Mouse (Mus musculus): ENCODE measurements around the gene Rpia. TPM values are rescaled to one million over a fixed set of nuclear protein-coding genes. Genes with fewer than 3 reads are reported as not detected.

Rpia gene
- total RNA-seq, 2 experiments from 2014 or later = 11.9 to 13.2 TPM

DNA sequence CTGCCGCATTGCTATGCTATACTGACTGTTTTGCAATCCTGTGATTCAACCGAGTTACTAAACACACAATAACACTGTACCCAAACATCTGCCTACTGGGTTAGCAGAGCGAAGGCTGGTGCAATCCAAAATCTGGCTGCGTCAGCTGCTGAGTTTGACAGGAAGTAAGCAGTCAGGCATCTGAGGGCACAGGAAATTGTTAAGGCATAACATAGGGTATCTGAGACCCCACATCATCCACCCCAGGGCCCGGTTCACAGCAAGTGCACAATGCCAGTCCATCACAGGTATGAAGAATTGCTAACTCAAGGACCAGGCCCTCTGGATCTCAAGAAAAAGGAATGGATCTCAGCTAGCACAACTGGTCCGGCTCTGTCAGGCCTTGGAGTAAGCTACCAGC is 29.4 kb downstream of the Rpia start:
- no peak for DNase-seq (ENCODE audit: low spot score in 2 of 2)
- intact Hi-C loops (cut with DNase I) = no loop called here

DNA sequence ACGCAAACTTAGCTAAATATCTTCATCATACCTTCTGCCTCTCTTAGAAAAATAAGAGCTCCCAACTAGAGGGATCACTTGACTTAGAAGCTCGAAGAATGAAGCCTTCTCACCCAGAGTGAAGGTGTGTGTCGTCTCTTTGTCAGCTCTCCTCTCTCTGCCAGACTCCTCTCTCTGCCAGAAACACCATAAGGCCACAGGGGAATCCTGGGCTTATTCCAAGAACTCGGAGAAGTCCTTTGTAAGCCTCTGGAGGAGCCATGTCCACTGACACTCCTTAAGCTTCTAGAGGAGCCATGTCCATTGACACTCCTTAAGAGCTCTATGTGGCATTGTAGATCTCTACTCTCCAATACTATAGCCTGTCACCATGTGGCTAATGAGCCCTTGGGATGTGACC is 31.1 kb downstream of the Rpia start:
- no peak for DNase-seq (ENCODE audit: low spot score in 2 of 2)
- intact Hi-C loops (cut with DNase I) = no loop called here

DNA sequence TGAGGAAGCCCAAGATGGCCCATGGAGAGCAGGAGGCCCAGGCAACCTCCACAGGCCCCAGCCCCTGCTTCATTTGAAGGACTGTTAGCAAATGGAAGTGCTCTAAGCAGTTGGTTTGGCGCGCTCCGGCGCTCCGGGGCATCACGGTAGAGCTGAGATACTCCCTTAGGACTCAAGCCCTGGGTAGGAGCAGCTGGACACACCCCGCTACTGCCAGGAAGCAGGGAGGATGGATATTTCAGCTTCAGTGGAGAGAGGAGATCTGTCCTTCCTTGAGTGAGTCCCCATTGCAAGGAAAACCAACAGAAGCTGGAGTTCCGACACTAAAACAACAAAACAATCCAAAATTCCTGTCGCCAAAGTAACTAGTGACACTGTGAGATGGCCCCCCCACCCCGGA is 37.2 kb downstream of the Rpia start:
- DNase-seq (ENCODE audit: low spot score in 2 of 2) = no peak
- intact Hi-C loops (cut with DNase I) = loop anchor here (5.0 kb wide), 1 partner anchor 43 kb away; no protein-coding TSS in a partner anchor

DNA sequence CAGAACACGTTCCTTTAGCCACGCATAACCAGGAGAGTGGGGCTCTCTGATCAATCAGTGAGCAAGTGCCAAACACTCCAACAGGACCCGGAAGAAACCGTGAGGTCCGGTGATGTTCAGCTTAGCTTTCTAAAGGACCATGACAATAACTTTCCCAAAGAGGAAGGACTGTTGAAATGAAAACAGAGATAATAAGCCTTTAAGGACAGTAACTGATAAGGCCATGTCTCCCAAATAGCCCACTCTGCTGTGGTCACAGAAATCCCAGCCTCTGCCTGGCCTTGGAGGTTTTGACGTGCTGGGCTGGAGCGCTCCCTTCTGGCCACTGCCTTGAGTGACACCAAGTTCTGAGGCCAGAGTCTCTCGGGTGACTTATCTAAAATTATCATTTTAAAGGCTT is 39.7 kb downstream of the Rpia start:
- intact Hi-C loops (cut with DNase I) = loop anchor here (5.0 kb wide), 1 partner anchor 40 kb away; no protein-coding TSS in a partner anchor
- DNase-seq (ENCODE audit: low spot score in 2 of 2) = no peak

DNA sequence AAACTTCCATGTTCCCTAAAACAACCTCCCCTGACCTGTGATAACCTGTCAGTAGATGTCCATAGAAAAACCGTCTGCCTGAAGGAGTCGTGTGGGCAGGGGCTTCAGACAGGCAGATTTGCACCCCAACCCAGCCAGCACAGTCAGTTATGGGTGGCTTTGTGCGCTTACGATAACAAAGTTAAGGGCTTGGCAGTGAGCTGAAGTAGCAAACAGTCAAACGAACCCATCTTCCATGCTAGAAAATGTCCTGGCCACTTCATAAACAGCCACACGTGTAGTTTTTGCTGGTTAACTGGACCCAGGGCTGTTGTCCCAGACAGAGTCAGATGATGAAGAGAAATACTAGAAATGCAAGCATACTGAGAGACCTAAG is 40.1 kb downstream of the Rpia start:
- intact Hi-C loops (cut with DNase I) = loop anchor here (5.0 kb wide), 1 partner anchor 40 kb away; no protein-coding TSS in a partner anchor
- no peak for DNase-seq (ENCODE audit: low spot score in 2 of 2)

DNA sequence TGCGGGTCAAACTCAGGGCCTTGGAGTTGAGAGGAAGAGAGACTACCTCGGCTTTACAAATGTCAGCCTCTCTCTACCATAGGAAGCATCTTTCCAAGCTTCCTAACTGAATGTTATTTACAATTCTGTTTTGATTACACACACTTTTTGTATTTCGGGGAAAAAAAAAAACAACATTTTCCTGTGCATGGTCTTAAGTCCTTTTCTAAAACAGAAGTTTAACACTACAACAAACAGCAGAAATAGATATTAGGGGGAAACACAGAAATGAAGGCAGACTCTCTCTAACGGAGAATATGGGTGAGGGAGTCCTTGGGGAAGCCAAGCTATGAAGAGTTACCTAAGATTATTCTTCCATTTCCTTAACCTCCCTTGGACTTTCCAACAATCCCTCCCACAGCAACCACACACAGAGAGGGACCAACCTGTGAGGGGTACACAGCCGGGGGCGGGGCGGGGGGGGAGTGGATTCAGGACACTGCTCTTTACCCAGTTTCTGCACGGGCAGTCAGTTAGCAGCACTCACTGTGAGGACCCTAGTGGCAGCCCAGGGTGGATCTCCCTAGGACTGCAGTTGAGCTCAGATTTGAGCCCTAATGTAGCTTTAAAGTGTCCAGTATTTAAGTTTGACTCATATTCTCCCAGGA is 40.7 kb downstream of the Rpia start:
- DNase-seq (ENCODE audit: low spot score in 2 of 2) = no peak
- intact Hi-C loops (cut with DNase I) = loop anchor here (5.0 kb wide), 1 partner anchor 39 kb away; no protein-coding TSS in a partner anchor

DNA sequence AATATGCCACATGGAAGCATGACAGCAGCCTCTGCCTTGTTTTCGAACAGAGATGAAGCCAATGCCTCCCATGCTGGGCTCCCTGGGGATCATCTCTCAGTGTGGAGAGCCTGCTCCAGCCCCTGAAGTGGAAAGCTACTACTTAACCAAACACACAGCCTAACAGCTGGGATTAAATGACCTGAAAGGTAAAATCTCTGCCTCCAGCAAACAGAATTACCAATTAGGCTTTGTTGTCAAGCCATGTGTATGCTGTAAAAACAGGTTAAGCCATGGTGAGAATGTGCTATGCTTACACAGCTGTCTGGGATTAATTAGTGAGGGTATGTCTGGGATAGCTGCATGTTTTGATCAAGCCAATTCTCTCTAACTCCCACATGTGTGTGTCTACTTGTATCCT is 42.3 kb downstream of the Rpia start:
- no peak for DNase-seq (ENCODE audit: low spot score in 2 of 2)
- intact Hi-C loops (cut with DNase I) = loop anchor here (5.0 kb wide), 1 partner anchor 37 kb away; no protein-coding TSS in a partner anchor

DNA sequence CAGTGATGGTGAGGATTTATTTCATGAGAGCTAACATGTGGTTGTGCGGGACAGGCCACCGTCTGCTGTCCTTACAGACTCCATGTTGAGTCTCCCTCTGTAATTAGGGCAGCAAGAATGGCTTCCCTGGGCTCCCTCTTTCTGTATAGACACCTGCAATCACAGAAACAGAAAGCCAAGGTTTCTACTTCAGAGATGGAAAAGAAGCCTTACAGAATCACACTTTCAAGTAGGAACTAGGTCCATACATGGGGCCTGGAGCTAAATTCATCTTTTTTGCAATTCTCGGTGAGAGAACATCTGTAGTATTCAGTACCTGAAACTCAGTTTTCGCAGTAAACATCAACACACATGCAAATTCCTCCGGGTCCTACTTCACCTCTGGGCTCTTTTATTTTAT is 44.3 kb downstream of the Rpia start:
- no peak for DNase-seq (ENCODE audit: low spot score in 2 of 2)
- intact Hi-C loops (cut with DNase I) = no loop called here

DNA sequence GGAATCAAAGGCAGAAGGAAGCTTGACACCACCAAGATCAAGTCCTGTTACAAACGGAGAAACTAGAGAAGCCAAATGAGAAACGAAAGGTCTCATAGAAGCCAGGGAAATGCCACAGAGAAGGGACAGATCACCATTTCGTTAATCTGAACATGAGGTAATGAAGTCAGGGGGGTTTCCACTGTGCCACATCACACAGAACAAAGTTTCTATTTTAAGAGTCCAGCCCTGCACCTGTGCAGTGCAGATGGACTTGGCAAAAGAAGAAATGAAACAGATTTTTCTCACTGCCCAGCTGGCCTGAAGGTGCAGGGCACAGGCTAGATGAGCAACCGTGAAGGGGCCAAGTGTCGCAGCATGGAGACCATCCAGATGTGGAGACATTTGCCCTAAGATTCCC is 48.1 kb downstream of the Rpia start:
- DNase-seq (ENCODE audit: low spot score in 2 of 2) = no peak
- intact Hi-C loops (cut with DNase I) = no loop called here

DNA sequence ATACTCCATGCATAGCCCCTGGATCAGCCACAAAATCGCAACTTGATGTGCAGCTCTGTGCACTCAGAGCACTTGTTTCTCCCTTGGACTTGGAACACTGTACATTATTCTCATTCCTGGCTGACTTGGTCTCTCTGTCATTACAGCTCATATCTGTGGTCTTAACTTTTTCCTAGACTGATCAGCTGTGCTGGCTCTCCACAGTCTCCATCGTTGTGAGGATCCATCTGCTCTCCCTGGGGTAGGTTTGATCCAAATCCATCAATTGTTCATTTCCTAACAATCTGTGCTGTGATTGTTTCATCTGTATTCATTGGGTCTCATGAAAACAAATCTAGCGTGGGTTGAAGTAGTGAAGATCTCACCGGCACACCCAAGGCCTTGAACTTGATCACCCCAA is 49.2 kb downstream of the Rpia start:
- intact Hi-C loops (cut with DNase I) = no loop called here
- DNase-seq (ENCODE audit: low spot score in 2 of 2) = no peak

DNA sequence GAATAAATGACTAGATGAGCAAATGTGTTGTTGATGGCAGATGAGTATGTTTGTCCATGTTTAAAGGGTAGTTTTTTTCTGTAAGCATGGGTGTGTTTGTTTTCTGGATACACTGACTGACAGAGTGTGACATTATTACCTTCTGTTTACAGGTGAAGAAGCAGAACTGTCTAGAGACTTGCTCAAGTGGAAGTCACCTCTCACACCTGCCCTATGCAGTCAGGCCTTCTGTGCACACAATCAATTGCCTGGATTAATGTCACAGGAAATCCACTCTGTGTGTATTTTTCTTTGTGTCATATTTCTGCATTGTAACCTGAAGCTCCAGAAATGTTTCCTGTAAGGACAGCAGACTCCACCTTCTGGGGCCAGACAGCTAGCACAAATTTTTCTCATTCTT is 51.5 kb downstream of the Rpia start:
- DNase-seq (ENCODE audit: low spot score in 2 of 2) = no peak
- intact Hi-C loops (cut with DNase I) = no loop called here

DNA sequence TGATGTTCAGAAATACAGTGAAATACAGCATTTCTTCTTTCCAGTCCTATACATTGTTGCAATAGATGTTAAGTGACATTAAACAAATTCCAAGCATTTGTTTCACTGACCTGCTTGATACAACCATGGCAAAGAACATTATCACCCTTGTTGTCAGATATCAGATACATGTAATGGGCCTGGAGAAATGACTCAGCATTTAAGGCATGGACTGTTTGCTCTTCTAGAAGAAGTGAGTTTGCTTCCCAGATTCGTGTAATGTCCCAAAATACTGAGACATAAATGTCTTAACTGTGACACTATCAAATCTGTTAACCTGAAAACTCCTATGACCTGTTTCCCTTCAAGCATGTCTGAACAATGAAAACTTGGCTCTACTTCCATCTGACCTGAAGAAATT is 52.6 kb downstream of the Rpia start:
- intact Hi-C loops (cut with DNase I) = no loop called here

DNA sequence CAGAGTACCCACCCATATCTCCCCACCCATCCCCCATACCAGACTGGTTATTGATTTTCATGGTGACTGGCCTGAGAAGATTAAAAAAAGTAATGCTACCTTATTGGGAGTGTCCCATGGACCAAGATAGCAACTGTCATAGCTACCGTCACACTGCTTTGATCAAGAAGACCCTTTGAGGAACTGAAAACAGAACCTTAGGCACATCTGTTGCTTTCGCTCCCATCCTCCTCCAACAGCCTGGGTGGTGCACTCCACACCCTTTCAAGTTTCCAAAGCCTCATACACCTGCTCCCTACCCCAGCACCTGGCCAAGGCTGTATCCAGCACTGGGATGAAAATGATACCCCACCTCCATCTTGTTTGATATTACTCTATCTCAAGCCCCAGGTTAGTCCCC is 56.5 kb downstream of the Rpia start:
- intact Hi-C loops (cut with DNase I) = no loop called here
- no peak for DNase-seq (ENCODE audit: low spot score in 2 of 2)

More for the DNA sequence above, 52.6 kb downstream of the Rpia start:
- DNase-seq (ENCODE audit: low spot score in 2 of 2) = no peak

DNA sequence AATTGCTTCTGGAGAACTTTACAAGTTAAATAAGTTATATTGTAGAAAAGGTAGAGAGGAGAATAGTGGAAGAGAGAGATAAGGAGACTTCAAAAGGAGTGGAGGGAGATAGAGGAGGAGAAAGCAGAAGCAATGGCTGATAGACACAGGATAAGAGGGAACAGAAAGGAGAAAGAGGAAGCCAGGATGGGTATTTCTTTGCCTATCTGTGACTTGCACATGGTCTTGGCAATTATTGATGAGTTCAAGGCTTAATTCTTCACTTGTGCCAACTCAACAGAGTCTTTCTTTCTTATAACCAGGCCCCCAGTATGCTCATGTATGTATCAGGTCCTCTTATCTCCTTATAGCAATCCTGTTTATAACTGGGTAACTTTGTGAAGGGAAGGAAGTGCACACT is 61.2 kb downstream of the Rpia start:
- intact Hi-C loops (cut with DNase I) = no loop called here
- DNase-seq (ENCODE audit: low spot score in 2 of 2) = no peak

DNA sequence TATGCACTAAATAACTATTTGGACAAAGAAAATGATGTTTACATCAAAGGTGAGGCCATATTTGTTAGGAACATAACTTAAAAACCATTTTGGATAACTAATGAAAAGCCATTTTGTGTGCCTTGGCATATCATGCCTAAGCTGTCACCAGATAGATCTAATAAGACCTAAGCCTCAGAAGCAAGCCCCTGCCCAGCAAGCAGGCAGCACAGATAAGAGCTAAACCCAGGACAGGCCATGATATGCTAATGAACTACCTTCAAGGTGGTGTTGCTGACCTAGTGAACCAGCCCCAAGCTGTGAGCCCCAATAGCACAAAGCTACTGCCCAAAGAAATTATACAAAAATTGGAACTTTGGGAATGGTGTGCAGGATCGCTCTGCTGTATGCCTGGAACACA is 62.9 kb downstream of the Rpia start:
- intact Hi-C loops (cut with DNase I) = no loop called here

DNA sequence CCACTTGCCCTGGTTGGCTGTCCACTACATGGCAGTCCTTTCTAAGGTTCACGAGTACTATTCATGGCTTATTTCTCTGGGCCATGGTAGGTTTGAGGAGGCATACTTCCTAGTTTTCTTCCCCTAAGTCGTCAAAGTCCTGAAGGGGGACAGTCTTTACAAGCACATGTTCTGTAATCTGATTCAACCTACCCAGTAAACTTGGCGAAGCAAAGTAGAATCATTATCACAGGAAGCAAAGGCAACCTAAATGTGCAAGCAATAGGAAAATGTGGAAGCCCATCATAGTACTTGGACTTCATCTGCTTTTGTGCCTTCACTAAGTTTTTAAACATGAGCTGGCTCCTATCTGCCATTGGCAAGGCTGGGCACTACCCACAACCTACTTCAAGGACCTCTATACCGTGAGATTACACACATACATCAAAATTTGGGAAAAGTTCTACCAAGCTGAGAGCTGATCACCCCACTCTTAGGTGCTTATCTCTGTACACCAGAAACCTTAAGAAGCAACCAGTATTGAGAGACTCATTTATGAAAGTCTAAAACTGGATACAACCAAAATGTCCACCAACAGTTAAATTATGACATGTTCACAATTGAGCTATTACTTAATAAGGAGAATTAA is 64.8 kb downstream of the Rpia start:
- no peak for DNase-seq (ENCODE audit: low spot score in 2 of 2)
- intact Hi-C loops (cut with DNase I) = no loop called here

More for the DNA sequence above, 62.9 kb downstream of the Rpia start:
- no peak for DNase-seq (ENCODE audit: low spot score in 2 of 2)

DNA sequence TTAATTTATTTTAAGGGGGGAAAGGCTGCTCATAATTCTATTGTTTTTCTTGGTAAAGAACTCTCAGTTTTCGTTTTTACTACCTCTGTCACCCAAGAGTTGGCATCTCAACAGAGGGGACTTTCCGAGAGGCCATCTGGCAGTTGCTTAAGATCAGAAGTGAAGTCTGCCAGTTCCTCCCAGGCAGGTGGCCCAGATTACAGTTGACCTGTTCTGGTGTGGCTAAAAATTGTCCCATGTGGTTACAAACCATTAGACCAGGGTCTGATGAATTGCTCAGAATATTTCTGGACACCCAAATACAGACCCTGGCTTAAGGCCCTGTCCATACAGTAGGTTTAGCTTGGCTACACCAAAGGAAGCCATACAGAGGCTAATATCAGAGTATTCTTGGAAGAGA is 66.4 kb downstream of the Rpia start:
- DNase-seq (ENCODE audit: low spot score in 2 of 2) = no peak
- intact Hi-C loops (cut with DNase I) = no loop called here

DNA sequence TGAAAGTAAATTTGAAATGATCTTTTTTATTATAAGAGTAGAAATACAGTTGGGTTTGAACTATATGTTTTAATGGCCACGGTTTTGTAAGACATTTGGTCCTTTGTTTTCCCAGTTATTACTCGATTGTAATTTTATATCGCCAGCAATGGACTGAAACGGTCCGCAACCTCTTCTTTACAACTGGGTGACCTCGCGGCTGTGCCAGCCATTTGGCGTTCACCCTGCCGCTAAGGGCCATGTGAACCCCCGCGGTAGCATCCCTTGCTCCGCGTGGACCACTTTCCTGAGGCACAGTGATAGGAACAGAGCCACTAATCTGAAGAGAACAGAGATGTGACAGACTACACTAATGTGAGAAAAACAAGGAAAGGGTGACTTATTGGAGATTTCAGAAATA is 67.3 kb downstream of the Rpia start:
- intact Hi-C loops (cut with DNase I) = no loop called here
- no peak for DNase-seq (ENCODE audit: low spot score in 2 of 2)

DNA sequence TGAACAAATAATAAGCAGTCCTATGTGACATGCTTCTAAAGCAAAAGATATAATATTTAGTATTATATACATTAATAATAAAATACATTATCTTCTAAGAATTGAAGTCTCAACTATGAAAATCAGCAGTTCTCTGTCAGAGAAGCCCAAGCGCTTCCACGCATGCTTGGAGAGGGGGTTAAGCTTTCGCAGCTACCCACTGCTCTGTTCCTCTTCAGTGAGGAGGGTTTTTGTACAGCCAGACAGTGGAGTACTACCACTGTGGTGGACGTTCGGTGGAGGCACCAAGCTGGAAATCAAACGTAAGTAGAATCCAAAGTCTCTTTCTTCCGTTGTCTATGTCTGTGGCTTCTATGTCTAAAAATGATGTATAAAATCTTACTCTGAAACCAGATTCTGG is 69.7 kb downstream of the Rpia start:
- DNase-seq (ENCODE audit: low spot score in 2 of 2) = no peak
- intact Hi-C loops (cut with DNase I) = no loop called here

DNA sequence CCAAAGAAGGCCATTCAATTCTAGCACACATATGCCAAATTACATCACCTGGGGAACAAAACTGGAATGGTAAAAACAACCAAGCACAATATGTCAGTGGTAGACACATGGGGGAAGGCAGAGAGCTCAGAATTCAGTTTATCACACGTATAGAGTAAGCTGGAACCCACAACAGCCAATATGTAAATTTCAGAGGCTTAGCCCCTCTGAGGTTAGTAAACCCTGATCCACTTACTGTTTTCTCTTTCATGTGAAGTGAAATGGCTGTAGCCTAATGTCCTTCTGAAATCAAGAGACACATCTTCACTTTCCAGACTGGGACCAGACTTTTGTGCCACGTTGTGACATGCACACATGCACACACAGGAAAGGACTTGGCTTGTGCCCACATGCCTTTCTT is 73.3 kb downstream of the Rpia start:
- intact Hi-C loops (cut with DNase I) = loop anchor here (10.0 kb wide), 1 partner anchor 1894 kb away; no protein-coding TSS in a partner anchor

DNA sequence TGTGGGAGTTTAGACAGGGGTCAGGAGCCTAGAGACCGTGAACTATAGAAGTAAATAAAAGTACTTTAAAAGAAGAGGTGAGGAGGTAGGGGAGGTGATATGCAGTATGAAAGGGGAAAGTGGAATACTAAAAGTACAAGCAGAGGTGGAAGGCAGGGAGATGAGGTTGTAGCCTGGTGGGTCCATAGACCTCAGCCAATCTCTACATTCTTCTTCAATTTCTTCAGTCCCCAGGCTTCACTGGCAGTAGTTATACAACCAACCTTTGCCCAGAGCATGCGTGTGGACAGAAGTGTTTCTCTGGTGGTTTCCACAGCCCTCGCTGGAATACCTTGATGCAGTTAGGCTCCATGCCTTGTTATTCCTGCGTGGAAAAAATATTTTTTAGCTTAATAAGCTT is 73.9 kb downstream of the Rpia start:
- DNase-seq (ENCODE audit: low spot score in 2 of 2) = no peak
- intact Hi-C loops (cut with DNase I) = loop anchor here (10.0 kb wide), 1 partner anchor 1893 kb away; no protein-coding TSS in a partner anchor

More for the DNA sequence above, 73.3 kb downstream of the Rpia start:
- DNase-seq (ENCODE audit: low spot score in 2 of 2) = no peak

All from left cerebral cortex, postnatal 25 days (tissue).